Mouse (Mus musculus): ENCODE results near the gene Tbx4.

Gene Tbx4

DNA sequence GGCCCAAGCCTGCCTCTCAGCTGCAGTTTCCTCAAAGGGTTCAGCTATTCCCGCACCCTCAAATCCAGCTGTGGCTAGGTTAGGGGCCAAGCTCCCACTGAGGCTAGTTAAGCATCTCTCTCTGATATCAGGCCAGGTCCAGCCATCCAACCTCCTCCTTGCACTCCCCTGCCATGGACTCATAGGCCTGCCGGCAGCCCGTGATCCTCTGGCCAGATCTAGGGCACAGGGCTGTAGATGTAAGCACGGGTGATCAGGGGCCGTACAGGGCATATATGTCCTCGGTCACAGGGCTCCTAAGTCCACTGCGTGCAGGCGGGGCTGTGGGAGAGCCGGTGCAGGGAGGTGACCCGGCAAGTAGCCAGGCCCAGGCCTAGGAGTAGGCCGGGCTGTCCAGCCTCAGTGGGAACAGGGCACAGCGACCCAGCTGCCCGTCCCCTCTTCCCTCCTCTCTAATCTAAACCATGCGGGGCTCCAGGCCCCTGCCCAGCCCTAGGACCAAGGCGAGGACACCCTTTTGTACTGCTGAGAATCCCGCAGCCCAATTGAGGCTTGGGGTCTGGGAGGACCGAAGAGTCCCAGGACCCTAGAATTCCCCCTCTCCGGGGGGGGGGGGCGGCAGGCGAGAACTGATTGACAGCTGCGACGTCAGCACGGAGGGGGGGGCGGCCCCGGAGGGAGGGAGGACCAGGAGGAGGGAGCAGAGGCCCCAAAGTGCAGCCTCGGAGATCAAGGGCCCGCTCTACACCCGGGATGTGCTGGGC, at the start of gene Tbx4:
TSS of gene Tbx4 (plus strand) at position 758 of the 764 bp plus-strand sequence.
- no peak for DNase-seq

DNA sequence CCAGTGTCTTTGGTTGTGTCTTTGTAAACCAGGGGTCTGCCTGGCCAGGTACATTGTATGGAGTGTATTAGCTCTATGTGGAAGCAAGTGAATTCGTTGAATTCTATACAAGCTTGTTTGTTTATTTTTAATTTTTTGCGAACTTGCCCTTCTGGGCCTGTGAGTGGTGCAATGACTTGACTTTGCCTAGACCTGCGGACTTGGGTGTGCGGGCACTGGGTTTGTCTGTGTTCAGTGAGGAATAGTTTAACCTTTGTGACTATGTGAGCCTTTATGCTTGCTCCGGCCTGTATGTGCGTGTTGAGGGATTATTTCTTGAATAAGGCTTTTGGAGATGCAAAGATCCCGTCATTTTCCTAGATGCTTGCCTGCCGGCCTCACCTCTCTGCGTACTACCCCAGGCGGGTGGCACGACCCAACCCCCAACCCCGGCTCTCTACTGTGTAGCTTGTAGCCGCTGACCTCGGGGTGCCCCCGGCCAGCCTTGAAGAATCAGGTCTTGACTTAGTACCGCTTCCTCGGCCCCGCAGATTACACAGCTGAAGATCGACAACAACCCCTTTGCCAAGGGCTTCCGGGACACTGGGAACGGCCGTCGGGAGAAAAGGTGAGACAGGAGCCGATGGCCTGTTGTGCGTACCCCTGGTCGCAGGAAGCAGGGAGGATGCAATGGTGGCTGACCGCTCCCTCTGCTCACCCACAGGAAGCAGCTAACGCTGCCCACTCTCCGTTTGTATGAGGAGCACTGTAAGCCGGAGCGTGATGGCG, 49.5 kb upstream of the Tbx4 start:
- DNase-seq, result no peak

DNA sequence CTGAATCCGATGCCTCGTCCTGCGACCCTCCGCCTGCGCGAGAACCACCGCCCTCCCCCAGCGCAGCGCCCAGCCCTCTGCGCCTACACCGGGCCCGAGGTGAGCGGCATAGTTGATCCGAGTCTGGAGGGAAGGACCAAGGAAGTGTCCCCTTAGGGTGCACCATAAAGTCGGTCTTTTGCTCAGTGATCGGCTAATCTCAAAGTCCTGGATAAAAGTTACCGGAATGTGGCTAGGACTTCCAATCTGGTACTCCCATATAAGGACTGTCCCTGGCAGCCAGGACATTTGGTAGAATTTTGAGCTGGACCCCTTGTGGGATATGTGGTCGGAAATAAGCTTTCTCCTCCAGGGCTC, 49.0 kb upstream of the Tbx4 start:
- no peak for DNase-seq

- no peak for DNase-seq
Observed at GRCm38 (mm10) chr11:85837648-85838423, 48.4 kb upstream of the Tbx4 start.

DNA sequence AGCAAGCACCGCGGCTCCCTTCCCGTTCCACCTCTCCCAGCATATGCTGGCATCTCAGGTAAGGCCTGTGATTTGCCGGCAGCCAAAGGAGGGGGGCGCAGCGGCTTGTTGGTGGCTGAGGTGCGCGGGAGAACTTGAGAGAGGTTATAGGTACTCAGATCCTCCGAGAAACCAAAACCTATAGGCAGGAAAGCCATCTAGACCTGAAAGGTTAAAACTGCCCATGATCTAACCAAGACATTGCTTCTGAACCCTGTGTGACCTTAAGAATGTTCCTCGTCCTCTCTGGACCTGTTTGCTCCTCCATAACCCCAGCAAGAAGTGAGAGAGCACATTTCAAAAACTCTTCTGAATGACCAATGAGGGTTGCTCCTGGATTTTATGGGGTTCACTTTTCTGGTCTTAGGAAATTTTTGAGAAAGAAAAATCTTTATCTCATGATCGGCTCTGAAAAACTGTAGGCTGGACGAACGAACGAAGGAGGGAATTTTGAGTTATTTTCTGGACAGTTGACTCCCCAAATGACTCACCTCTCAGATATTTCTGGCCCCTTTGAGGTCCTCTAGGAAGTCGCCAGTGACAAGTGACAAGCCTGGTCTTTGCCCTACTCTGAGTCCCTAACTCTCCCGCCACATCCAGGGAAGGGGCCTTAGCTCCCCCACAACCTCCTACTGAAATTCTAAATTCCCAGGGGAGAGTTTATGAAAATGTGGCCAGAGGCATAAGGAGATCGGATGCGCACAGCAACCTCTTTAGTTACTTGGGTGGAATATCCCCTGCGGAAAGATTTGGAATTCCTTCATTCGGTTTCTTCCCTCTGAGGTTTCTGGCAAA, 47.6 kb upstream of the Tbx4 start:
- no peak for DNase-seq

GRCm38 (mm10) chr11:85839258-85840030, 46.8 kb upstream of the Tbx4 start:
- DNase-seq, result no peak

DNA sequence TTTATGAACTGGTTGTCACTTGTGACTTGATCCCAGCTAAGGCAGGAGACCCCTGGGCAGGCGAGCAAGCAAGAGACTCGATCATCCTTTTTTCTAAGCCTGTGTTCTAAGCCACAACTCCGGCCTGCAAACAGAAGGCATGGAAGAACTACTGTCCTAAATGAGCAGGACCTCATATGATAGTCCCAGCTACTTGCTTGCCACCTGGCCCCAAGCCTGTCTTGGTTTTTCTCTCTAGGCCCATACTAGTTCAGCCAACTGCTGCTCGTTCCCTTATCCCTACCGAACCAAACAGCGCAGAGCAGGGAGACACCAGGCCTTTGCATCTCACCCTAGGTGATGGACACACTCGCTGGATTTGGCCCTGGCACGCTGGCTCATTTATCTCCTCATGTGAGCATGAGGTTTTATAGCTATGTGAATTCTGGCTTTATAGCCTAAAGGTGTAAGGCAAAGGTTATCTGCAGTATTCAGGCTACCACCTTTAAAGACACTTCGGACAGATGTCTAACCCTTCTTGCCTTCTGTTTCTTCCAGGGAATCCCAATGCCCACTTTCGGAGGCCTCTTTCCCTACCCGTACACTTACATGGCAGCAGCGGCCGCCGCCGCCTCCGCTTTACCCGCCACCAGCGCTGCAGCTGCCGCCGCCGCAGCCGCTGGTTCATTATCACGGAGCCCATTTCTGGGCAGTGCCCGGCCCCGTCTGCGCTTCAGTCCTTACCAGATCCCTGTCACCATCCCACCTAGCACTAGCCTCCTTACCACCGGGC, 46.0 kb upstream of the Tbx4 start:
- no peak for DNase-seq

DNA sequence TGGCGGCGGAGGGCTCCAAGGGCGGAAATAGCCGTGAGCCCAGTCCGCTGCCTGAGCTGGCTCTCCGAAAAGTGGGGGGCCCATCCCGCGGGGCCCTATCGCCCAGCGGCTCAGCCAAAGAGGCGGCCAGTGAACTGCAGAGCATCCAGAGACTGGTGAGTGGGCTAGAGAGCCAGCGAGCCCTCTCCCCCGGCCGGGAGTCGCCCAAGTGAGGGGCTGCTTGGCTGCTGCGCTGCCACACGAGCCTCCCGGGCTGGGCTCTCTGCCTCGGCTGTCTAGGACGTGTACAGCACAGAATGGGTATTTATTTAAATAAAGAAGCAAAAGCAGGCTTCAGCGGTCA, 45.4 kb upstream of the Tbx4 start:
- no peak for DNase-seq

- no peak for DNase-seq
Observed at GRCm38 (mm10) chr11:85841211-85841681, 45.0 kb upstream of the Tbx4 start.

- peak; percentile 75 for DNase-seq
Observed at GRCm38 (mm10) chr11:85841980-85842379, 44.2 kb upstream of the Tbx4 start.

DNA sequence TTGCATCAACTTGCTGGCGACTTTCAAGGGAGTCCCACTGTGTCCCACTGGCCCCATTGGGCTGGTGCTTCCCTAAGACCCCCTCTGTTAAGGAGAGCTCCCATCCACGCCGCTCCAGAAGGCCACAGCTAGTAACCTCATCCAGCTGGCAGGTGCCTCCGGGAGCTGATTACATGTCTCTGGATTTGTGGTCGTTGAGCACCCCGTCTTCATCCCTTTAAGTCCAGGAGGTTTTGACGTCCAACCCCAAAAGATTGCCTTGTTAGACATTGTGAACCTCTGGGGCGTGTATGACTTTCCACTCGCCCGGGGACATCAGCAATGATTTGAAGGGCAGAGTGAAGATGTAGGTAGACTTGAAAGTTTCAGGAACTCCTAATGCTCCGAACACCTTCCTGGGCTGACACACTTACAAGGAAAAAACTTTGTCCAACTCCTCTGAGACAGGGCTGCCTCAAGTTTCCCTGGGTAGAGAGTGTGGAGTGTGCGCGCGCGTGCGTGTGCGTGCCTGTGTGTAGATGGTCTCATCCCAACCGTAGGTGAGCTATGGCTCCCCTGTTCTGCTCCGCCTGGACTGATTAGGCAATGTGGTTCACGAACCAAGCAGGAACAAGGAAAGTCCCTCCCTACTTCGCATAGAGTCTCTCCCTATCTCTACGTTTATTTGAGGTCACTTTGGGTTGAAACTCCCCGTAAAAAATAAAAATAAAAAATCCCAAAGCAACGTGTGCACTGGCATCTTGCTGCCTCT, 43.5 kb upstream of the Tbx4 start:
- DNase-seq, result no peak

DNA sequence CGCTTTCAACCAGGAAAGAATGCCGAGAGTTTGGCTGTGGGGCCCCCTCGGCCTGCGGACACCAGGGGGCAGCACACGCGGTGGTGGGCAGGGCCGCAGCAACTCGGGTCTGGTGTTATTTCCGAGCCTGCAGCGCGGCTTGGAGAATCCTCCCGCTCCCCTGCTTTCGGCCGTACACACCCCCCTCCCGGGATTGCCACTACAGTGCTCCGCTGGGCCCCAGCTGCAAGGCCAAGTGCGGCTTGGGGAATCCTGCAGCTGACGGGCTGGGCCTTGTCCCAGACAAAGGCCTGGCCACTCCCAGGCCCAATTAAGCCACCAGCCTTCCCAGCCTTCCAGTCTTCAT, 42.9 kb upstream of the Tbx4 start:
- peak; percentile 67 for DNase-seq

DNA sequence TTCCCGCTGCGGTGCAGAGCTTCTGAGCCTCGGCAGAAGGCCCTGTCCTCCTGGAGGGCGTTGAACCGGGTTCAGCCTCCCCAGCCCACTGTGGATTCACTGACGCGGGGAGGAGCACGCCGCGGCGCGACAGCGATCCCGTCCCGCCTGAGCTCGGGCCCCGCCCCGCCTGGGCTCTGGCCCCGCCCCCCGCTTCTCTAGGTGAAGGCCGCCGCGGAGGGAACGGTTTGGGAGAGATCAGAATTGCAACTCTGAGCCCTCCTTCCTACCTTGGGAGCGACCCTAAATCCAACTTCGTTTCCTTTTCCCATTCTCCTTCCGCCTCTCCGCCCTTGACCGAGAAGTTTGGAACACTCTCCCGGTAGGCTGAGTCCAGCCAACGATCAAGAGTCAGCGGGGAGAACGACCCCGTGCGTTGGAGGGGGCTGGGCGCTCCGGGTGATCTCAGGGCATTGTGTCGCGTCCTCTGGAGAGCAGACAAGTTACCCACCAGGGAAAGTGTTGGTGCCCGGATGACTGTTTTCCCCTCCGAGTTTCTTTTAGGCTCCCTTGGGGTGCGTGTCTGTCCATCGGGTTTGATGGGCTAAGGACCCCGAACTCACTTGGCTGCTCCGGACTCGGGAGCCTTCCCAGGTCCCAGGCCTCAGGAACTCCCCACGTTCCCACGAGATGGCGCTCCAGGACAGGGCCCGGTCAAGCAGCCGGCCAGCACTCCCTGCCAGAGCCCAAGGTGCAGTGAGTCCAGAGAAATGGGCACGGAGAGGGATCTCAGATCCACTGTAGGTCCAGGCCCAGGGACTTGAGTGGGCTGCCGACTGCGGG, 41.9 kb upstream of the Tbx4 start:
- DNase-seq, result peak; percentile 82

DNA sequence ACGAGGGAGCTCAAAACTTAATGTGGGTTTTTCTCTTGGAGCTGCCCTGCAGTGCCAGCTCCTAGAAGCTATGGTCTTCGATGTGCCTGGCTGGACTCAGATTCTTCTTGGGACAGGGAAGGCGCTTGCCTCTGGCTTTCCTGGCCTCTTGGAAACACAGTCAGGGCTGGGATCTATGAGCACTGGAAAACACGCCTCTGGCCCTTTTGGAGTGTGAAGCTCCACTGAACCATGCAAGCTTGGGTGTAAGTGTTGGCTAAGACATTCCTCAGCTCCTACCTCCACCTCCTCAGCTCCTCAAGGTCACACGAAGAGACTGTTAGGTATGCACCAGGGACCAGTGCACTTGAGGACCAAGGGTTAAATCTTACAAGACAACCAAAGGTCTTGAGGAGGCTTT, 41.3 kb upstream of the Tbx4 start:
- no peak for DNase-seq

GRCm38 (mm10) chr11:85845921-85846320, 40.3 kb upstream of the Tbx4 start:
- DNase-seq, result no peak

DNA sequence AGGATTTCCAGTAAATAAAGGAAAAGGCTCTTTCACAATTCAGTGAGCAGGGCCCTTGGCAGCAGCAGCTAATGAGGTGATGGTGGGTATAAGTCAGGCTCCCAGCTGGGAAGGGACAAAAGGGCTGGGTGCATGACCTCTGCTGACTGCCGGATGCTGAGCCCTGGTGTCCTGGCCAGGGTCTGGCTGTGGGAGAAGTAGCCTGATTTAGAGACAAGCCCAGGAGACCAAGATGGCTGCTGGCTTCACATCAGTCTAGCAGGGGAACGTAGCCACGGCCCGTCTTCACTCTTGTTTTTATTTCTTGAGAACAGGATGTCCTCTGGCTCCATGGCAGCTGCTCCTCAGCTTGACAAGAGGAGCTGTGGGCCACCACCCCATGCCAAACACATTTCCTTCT, 39.7 kb upstream of the Tbx4 start:
- DNase-seq, result no peak

- DNase-seq, result no peak
Observed at GRCm38 (mm10) chr11:85849037-85849436, 37.2 kb upstream of the Tbx4 start.

GRCm38 (mm10) chr11:85850233-85850632, 36.0 kb upstream of the Tbx4 start, which contains the start of gene Gm11444:
Gene Gm11444, minus strand, starts transcription at chr11:85850333.
- DNase-seq, result no peak

DNA sequence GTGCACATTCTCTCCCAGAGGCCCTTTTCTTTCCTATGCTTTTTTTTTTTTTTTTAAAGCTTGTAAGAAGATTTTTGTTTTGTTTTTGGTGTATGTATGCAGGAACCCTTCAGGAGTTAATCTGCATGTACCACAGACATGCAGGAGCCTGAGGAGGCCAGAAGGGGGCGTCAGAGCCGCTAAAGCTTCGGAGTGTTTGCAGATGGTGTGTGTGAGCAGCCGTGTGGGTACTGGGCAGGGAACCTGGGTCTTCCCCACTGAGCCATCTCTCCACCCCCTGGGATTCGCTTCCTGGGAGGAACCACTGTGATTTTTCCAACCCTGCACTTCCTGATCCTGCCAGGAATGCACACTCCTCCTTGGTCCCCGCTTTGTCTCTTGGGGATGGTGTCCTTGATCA, 35.5 kb upstream of the Tbx4 start:
- no peak for DNase-seq
